Mouse (Mus musculus) lung, adult 2 months (tissue): ENCODE measurements at regions not wholly inside any gene's neighbourhood (a gene's known extent, or its start where the extent isn't known, plus 50 kb on each side); places are given as distances from the start of the nearest gene placed in this dataset.

Source experiments
- CTCF ChIP-seq: fragments of 200-500 bp; IDR thresholded peaks from 2 replicates; pipeline ENCODE4 v1.5.1; 2011; ENCODE audit warnings: mild to moderate bottlenecking, low read length, control low read depth; ENCODE audit not compliant: insufficient read depth
- POLR2A ChIP-seq: fragments of 200-500 bp; IDR thresholded peaks from 2 replicates; pipeline ENCODE4 v1.6.1; 2011; ENCODE audit warnings: low read depth, mild to moderate bottlenecking, control low read depth, low read length, borderline replicate concordance; ENCODE audit errors: extremely low read depth

- TF ChIP-seq CTCF (no peak), POLR2A (no peak)
These were observed 152.9 kb upstream of the Thbs1 start for GRCm38 (mm10) chr2:117958737-117959136.
